Mouse (Mus musculus) activated CD4-positive, CD25-positive, alpha-beta regulatory T cell (primary cell): ENCODE measurements around the gene Ngp. TPM values are rescaled to one million over a fixed set of nuclear protein-coding genes. Genes with fewer than 3 reads are reported as not detected.

Experiments
- polyA plus RNA-seq, 2 experiments: library from polyadenylated mRNA; unstranded; fragments of 100-300 nt; shearing (Covaris generic); gene quantifications; one replicate each; pipeline ENCODE4 v1.2.1; 2017

The Ngp gene
- polyA plus RNA-seq: under 1 TPM; 0.28 to 0.52 TPM

GRCm38 (mm10) chr9:110419511-110420112 lies at the start of gene Ngp:
TSS of gene Ngp (plus strand) at chr9:110419747.

GRCm38 (mm10) chr9:110408099-110408773 lies 11.3 kb upstream of the Ngp start, which contains the start of gene Ptpn23:
TSS of gene Ptpn23 (minus strand) at chr9:110408213.

Other genes starting within 250 kb of the Ngp start
- under 1 TPM; 0.11 to 0.15 TPM for gene Cspg5, start 176.0 kb upstream of the Ngp start, polyA plus RNA-seq
- 10 to 100 TPM; 12.9 to 13.7 TPM for gene Elp6, start 114.6 kb upstream of the Ngp start, polyA plus RNA-seq
- 10 to 100 TPM; 45.2 to 58.8 TPM for gene Scap, start 86.5 kb upstream of the Ngp start, polyA plus RNA-seq
- gene Ptpn23, start 11.5 kb upstream of the Ngp start, polyA plus RNA-seq: 1 to 10 TPM; 3.7 to 5.1 TPM
- gene Klhl18, start 56.9 kb downstream of the Ngp start, polyA plus RNA-seq: 1 to 10 TPM; 6.8 to 8.0 TPM
- under 1 TPM; 0.27 to 0.38 TPM for gene Kif9, start 57.2 kb downstream of the Ngp start, polyA plus RNA-seq
- gene Setd2, start 112.8 kb downstream of the Ngp start, polyA plus RNA-seq: 10 to 100 TPM; 31.2 to 36.0 TPM
- 1 to 10 TPM; 1.0 to 3.1 TPM for gene Nradd, start 204.7 kb downstream of the Ngp start, polyA plus RNA-seq
- 10 to 100 TPM; 26.7 to 84.1 TPM for gene Nbeal2, start 234.4 kb downstream of the Ngp start, polyA plus RNA-seq
- 100 to 1,000 TPM; 302 to 304 TPM for gene Ccdc12, start 236.8 kb downstream of the Ngp start, polyA plus RNA-seq